Mouse (Mus musculus): ENCODE measurements around the gene Ptprb. TPM values are rescaled to one million over a fixed set of nuclear protein-coding genes. Genes with fewer than 3 reads are reported as not detected.

Gene Ptprb
- polyA plus RNA-seq, 1 experiment from 2014 or later = 2.8 TPM

- no peak for ATAC-seq (ENCODE audit: insufficient number of reproducible peaks, insufficient read depth, low FRiP score, low TSS enrichment, low read depth)
- Histone ChIP-seq H3K9ac (no peak overlapping the region), H3K9me3 (no peaks in the 10 kb centered on the region), H3K27me3 (no peaks in the 10 kb centered on the region), H3K4me1 (0 out of 2 replicates have a peak, but pooled peaks cover 4% of the 10 kb centered on the region), H3K36me3 (no peaks in the 10 kb centered on the region), H3K4me3 (no peak overlapping the region), H3K4me2 (no peak overlapping the region), H3K27ac (no peak overlapping the region)
- 84% methylated on average over 4 of the region's 4 CpGs for WGBS
These were observed 128.4 kb downstream of the Ptprb start for GRCm38 (mm10) chr10:116403679-116404078.

- H3K4me3 ChIP-seq = no peak overlapping the region
- ATAC-seq (ENCODE audit: insufficient number of reproducible peaks, insufficient read depth, low FRiP score, low TSS enrichment, low read depth) = no peak
- no peaks in the 10 kb centered on the region for H3K9me3 ChIP-seq
- no peak overlapping the region for H3K4me2 ChIP-seq
- WGBS = 94% methylated on average over 6 of the region's 6 CpGs
- no peaks in the 10 kb centered on the region for H3K36me3 ChIP-seq
- 0 out of 2 replicates have a peak, but pooled peaks cover 4% of the 10 kb centered on the region for H3K4me1 ChIP-seq
- H3K9ac ChIP-seq = no peak overlapping the region
- H3K27ac ChIP-seq = no peak overlapping the region
- no peaks in the 10 kb centered on the region for H3K27me3 ChIP-seq
These were observed 129.7 kb downstream of the Ptprb start for GRCm38 (mm10) chr10:116405011-116405410.

GRCm38 (mm10) chr10:116407684-116408359, 132.5 kb downstream of the Ptprb start:
- H3K27me3 ChIP-seq = no peaks in the 10 kb centered on the region
- H3K9me3 ChIP-seq = no peaks in the 10 kb centered on the region

GRCm38 (mm10) chr10:116410826-116411225, 135.5 kb downstream of the Ptprb start:
- Histone ChIP-seq H3K4me3 (no peak overlapping the region), H3K27ac (no peak overlapping the region), H3K36me3 (peaks cover 8% of the 10 kb centered on the region), H3K4me2 (no peak overlapping the region), H3K9ac (no peak overlapping the region), H3K27me3 (no peaks in the 10 kb centered on the region), H3K9me3 (no peaks in the 10 kb centered on the region), H3K4me1 (peaks cover 8% of the 10 kb centered on the region; the same call in 1 of the 2 replicates)
- WGBS = 46% methylated on average over 9 of the region's 9 CpGs
- no peak for ATAC-seq (ENCODE audit: insufficient number of reproducible peaks, insufficient read depth, low FRiP score, low TSS enrichment, low read depth)

More at GRCm38 (mm10) chr10:116407684-116408359, 132.5 kb downstream of the Ptprb start:
- no peak overlapping the region for H3K4me3 ChIP-seq
- WGBS = 43% methylated on average over 19 of the region's 19 CpGs
- H3K4me2 ChIP-seq = no peak overlapping the region
- H3K9ac ChIP-seq = no peak overlapping the region
- ATAC-seq (ENCODE audit: insufficient number of reproducible peaks, insufficient read depth, low FRiP score, low TSS enrichment, low read depth) = no peak
- no peak overlapping the region for H3K27ac ChIP-seq
- H3K36me3 ChIP-seq = no peaks in the 10 kb centered on the region
- peaks cover 8% of the 10 kb centered on the region; the same call in 1 of the 2 replicates for H3K4me1 ChIP-seq

- H3K9me3 ChIP-seq = 0 out of 2 replicates have a peak, but pooled peaks cover 3% of the 10 kb centered on the region
- peaks cover 24% of the 10 kb centered on the region for H3K36me3 ChIP-seq
- H3K4me1 ChIP-seq = peaks cover 3% of the 10 kb centered on the region; the same call in 1 of the 2 replicates
- WGBS = 68% methylated on average over 6 of the region's 6 CpGs
- no peak overlapping the region for H3K4me3 ChIP-seq
- no peak overlapping the region for H3K9ac ChIP-seq
- no peak overlapping the region for H3K27ac ChIP-seq
- H3K27me3 ChIP-seq = no peaks in the 10 kb centered on the region
- H3K4me2 ChIP-seq = no peak overlapping the region
- no peak for ATAC-seq (ENCODE audit: insufficient number of reproducible peaks, insufficient read depth, low FRiP score, low TSS enrichment, low read depth)
These were observed 140.8 kb downstream of the Ptprb start for GRCm38 (mm10) chr10:116416142-116416541.

GRCm38 (mm10) chr10:116416726-116417125, 141.4 kb downstream of the Ptprb start:
- H3K36me3 ChIP-seq = peaks cover 24% of the 10 kb centered on the region
- H3K27me3 ChIP-seq = no peaks in the 10 kb centered on the region
- H3K4me1 ChIP-seq = no peaks in the 10 kb centered on the region
- WGBS = 72% methylated on average over 3 of the region's 5 CpGs
- H3K4me2 ChIP-seq = no peak overlapping the region
- 0 out of 2 replicates have a peak, but pooled peaks cover 3% of the 10 kb centered on the region for H3K9me3 ChIP-seq
- H3K9ac ChIP-seq = no peak overlapping the region
- no peak overlapping the region for H3K27ac ChIP-seq
- ATAC-seq (ENCODE audit: insufficient number of reproducible peaks, insufficient read depth, low FRiP score, low TSS enrichment, low read depth) = no peak
- H3K4me3 ChIP-seq = no peak overlapping the region

- H3K4me1 ChIP-seq = no peaks in the 10 kb centered on the region
- no peak overlapping the region for H3K9ac ChIP-seq
- H3K4me3 ChIP-seq = no peak overlapping the region
- peaks cover 24% of the 10 kb centered on the region for H3K36me3 ChIP-seq
- H3K27ac ChIP-seq = no peak overlapping the region
- 0 out of 2 replicates have a peak, but pooled peaks cover 3% of the 10 kb centered on the region for H3K9me3 ChIP-seq
- 73% methylated on average over 24 of the region's 24 CpGs for WGBS
- no peak overlapping the region for H3K4me2 ChIP-seq
- no peaks in the 10 kb centered on the region for H3K27me3 ChIP-seq
- ATAC-seq (ENCODE audit: insufficient number of reproducible peaks, insufficient read depth, low FRiP score, low TSS enrichment, low read depth) = no peak
These were observed 142.9 kb downstream of the Ptprb start for GRCm38 (mm10) chr10:116418121-116418726.

- no peak overlapping the region for H3K4me2 ChIP-seq
- WGBS = 90% methylated on average over 6 of the region's 6 CpGs
These were observed 145.7 kb downstream of the Ptprb start for GRCm38 (mm10) chr10:116420976-116421375.

GRCm38 (mm10) chr10:116422551-116422950, 147.2 kb downstream of the Ptprb start:
- no peak for ATAC-seq (ENCODE audit: insufficient number of reproducible peaks, insufficient read depth, low FRiP score, low TSS enrichment, low read depth)
- Histone ChIP-seq H3K27ac (no peak overlapping the region), H3K9me3 (0 out of 2 replicates have a peak, but pooled peaks cover 3% of the 10 kb centered on the region), H3K4me3 (no peak overlapping the region), H3K4me1 (0 out of 2 replicates have a peak, but pooled peaks cover 4% of the 10 kb centered on the region), H3K36me3 (peaks cover 18% of the 10 kb centered on the region), H3K27me3 (no peaks in the 10 kb centered on the region), H3K4me2 (no peak overlapping the region), H3K9ac (no peak overlapping the region)
- 93% methylated on average over 2 of the region's 2 CpGs for WGBS

More at GRCm38 (mm10) chr10:116420976-116421375, 145.7 kb downstream of the Ptprb start:
- Histone ChIP-seq H3K27me3 (no peaks in the 10 kb centered on the region), H3K9me3 (0 out of 2 replicates have a peak, but pooled peaks cover 3% of the 10 kb centered on the region), H3K36me3 (peaks cover 16% of the 10 kb centered on the region), H3K9ac (no peak overlapping the region), H3K4me3 (no peak overlapping the region), H3K27ac (no peak overlapping the region), H3K4me1 (no peaks in the 10 kb centered on the region)
- ATAC-seq (ENCODE audit: insufficient number of reproducible peaks, insufficient read depth, low FRiP score, low TSS enrichment, low read depth) = no peak

- H3K9me3 ChIP-seq = peaks cover 7% of the 10 kb centered on the region
- H3K9ac ChIP-seq = no peak overlapping the region
- peaks cover 8% of the 10 kb centered on the region; the same call in 1 of the 2 replicates for H3K4me1 ChIP-seq
- H3K27me3 ChIP-seq = no peaks in the 10 kb centered on the region
- no peak overlapping the region for H3K4me3 ChIP-seq
- H3K36me3 ChIP-seq = peaks cover 20% of the 10 kb centered on the region
- H3K4me2 ChIP-seq = no peak overlapping the region
- no peak for ATAC-seq (ENCODE audit: insufficient number of reproducible peaks, insufficient read depth, low FRiP score, low TSS enrichment, low read depth)
- WGBS = 76% methylated on average over 6 of the region's 6 CpGs
- H3K27ac ChIP-seq = no peak overlapping the region
These were observed 149.6 kb downstream of the Ptprb start for GRCm38 (mm10) chr10:116424921-116425320.

GRCm38 (mm10) chr10:116426176-116426575, 150.9 kb downstream of the Ptprb start:
- no peak for ATAC-seq (ENCODE audit: insufficient number of reproducible peaks, insufficient read depth, low FRiP score, low TSS enrichment, low read depth)
- no peak overlapping the region for H3K4me2 ChIP-seq
- H3K4me1 ChIP-seq = peaks cover 13% of the 10 kb centered on the region; the same call in 1 of the 2 replicates
- H3K4me3 ChIP-seq = no peak overlapping the region
- peaks cover 20% of the 10 kb centered on the region for H3K36me3 ChIP-seq
- no peak overlapping the region for H3K9ac ChIP-seq
- no peaks in the 10 kb centered on the region for H3K27me3 ChIP-seq
- no peak overlapping the region for H3K27ac ChIP-seq
- peaks cover 7% of the 10 kb centered on the region for H3K9me3 ChIP-seq
- WGBS = 80% methylated on average over 7 of the region's 7 CpGs
